Mouse (Mus musculus) right cerebral cortex, adult 18-20 months (tissue): ENCODE data around the gene Nbea.
"Not testable (repeated sequence)": the region's sequence is repeated elsewhere in the genome, so short reads cannot be mapped to it uniquely, and the experiment has no call there.

Source experiments
- DNase-seq: peaks from one replicate; pipeline ENCODE4 v3.0.0; 2022; ENCODE audit warnings: mixed read lengths

The Nbea gene

GRCm38 (mm10) chr3:55649541-55649940 is 534.0 kb downstream of the Nbea start:
- DNase-seq = no peak

GRCm38 (mm10) chr3:55648299-55648698 is 535.2 kb downstream of the Nbea start:
- DNase-seq = no peak

- DNase-seq = no peak
Measured at GRCm38 (mm10) chr3:55647176-55647575, 536.3 kb downstream of the Nbea start.

- no peak for DNase-seq
Measured at GRCm38 (mm10) chr3:55646437-55646836, 537.1 kb downstream of the Nbea start.

- DNase-seq = no peak
Measured at GRCm38 (mm10) chr3:55644035-55644618, 539.4 kb downstream of the Nbea start.

- DNase-seq = no peak
Measured at GRCm38 (mm10) chr3:55637660-55638059, 545.8 kb downstream of the Nbea start.

GRCm38 (mm10) chr3:55635542-55636172 is 547.8 kb downstream of the Nbea start:
- no peak for DNase-seq

- no peak for DNase-seq
Measured at GRCm38 (mm10) chr3:55627054-55627453, 556.4 kb downstream of the Nbea start.

- DNase-seq = not testable (repeated sequence)
Measured at GRCm38 (mm10) chr3:55621958-55622357, 561.5 kb downstream of the Nbea start.

- DNase-seq = no peak
Measured at GRCm38 (mm10) chr3:55618396-55618795, 565.1 kb downstream of the Nbea start.

GRCm38 (mm10) chr3:55612459-55613115 is 570.9 kb downstream of the Nbea start:
- DNase-seq = no peak

- no peak for DNase-seq
Measured at GRCm38 (mm10) chr3:55612023-55612422, 571.5 kb downstream of the Nbea start.

GRCm38 (mm10) chr3:55610191-55610590 is 573.3 kb downstream of the Nbea start:
- no peak for DNase-seq

GRCm38 (mm10) chr3:55600286-55600685 is 583.2 kb downstream of the Nbea start:
- DNase-seq = peak; percentile 9

GRCm38 (mm10) chr3:55599366-55600085 is 584.0 kb downstream of the Nbea start:
- DNase-seq = no peak

- no peak for DNase-seq
Measured at GRCm38 (mm10) chr3:55598681-55599080, 584.8 kb downstream of the Nbea start.

- no peak for DNase-seq
Measured at GRCm38 (mm10) chr3:55593312-55593711, 590.2 kb downstream of the Nbea start.

GRCm38 (mm10) chr3:55590727-55591126 is 592.8 kb downstream of the Nbea start:
- no peak for DNase-seq

- DNase-seq = no peak
Measured at GRCm38 (mm10) chr3:55590291-55590690, 593.2 kb downstream of the Nbea start.

GRCm38 (mm10) chr3:55589402-55589944 is 594.0 kb downstream of the Nbea start:
- DNase-seq = no peak

GRCm38 (mm10) chr3:55587972-55588946 is 595.2 kb downstream of the Nbea start:
- no peak for DNase-seq

- no peak for DNase-seq
Measured at GRCm38 (mm10) chr3:55587434-55587971, 596.0 kb downstream of the Nbea start.
